Mouse (Mus musculus): ENCODE data around the gene P3h2. TPM values are rescaled to one million over a fixed set of nuclear protein-coding genes. Genes with fewer than 3 reads are reported as not detected.

The P3h2 gene
- total RNA-seq, 2 experiments from 2014 or later, result 1.9 to 3.3 TPM

- intact Hi-C loops (cut with DNase I), result no loop called here
- no peak for DNase-seq (ENCODE audit: low spot score in 2 of 2)
These were observed 157.5 kb downstream of the P3h2 start for GRCm38 (mm10) chr16:25948067-25948466.

- DNase-seq (ENCODE audit: low spot score in 2 of 2), result no peak
- intact Hi-C loops (cut with DNase I), result no loop called here
These were observed 160.2 kb downstream of the P3h2 start for GRCm38 (mm10) chr16:25945151-25945955.

DNA sequence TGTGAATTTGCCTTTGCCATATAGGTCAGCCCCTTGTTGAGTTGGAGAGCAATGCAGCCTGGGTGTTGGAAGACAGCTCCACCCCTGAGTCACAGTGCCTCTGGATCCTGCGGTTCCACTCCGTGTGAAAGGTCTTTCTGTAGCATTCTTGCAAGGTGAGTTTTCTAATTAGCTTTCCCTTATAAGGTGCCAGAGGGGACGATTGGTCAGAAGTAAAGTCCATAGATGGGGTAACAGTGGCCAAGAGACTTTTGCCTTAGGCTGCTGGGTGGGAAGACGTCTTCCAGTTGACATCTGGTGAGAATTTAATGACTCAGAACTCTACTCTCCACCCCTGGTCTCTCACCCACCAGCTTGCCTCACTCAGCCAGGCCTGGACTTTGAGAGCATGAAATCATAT lies 163.3 kb downstream of the P3h2 start:
- DNase-seq (ENCODE audit: low spot score in 2 of 2), result no peak
- intact Hi-C loops (cut with DNase I), result no loop called here

GRCm38 (mm10) chr16:25934181-25934580 lies 171.4 kb downstream of the P3h2 start:
- intact Hi-C loops (cut with DNase I), result no loop called here
- DNase-seq (ENCODE audit: low spot score in 2 of 2), result no peak

- intact Hi-C loops (cut with DNase I), result no loop called here
- no peak for DNase-seq (ENCODE audit: low spot score in 2 of 2)
These were observed 193.4 kb downstream of the P3h2 start for GRCm38 (mm10) chr16:25912185-25912584.

Measured in left cerebral cortex, postnatal 36 days (tissue).